12 mouse cellular contexts compared by ENCODE assay signal in genomic region chr11:106438524-106439177, GRCm38 (mm10). TPM values are rescaled to one million over a fixed set of nuclear protein-coding genes. Genes with fewer than 3 reads are reported as not detected.
DNase-seq lines count a peak whose midpoint lies in the region; ATAC-seq and TF ChIP-seq lines count a peak whose summit lies in the region.
"Had no signal": no experiment of that assay in that cellular context is flagged by ENCODE, and none has a peak within 500 bp of the region (broad histone marks: within the 10 kb centered on the region; RNA-seq: fewer than 3 reads in every experiment).

No protein-coding gene starts in this region.

- H3K27ac ChIP-seq in lung, postnatal 0 days (ENCODE audit: low read length): no peak overlapping the region; the same call in 1 of the 2 replicates
- peak overlapping the region; percentile 41; the same call in 1 of the 2 replicates for H3K27ac ChIP-seq in liver, embryonic 11.5 days (ENCODE audit: low read depth, low read length)
- H3K27ac ChIP-seq: hindbrain, embryonic 12.5 days; kidney, embryonic 15.5 days had no signal

- H3K36me3 ChIP-seq in lung, postnatal 0 days (ENCODE audit: insufficient read depth, low read length): 0 out of 2 replicates have a peak, but pooled peaks cover 7% of the 10 kb centered on the region
- peaks cover 43% of the 10 kb centered on the region for H3K36me3 ChIP-seq in G1E (replicated peaks)
- no peaks in the 10 kb centered on the region for H3K36me3 ChIP-seq in liver, embryonic 11.5 days (ENCODE audit: control insufficient read depth, insufficient read depth, low read length)
- H3K36me3 ChIP-seq: hindbrain, embryonic 12.5 days; kidney, embryonic 15.5 days had no signal

- WGBS in lung, postnatal 0 days: 41% methylated on average over 4 of the region's 4 CpGs
- WGBS in liver, embryonic 11.5 days: 23% methylated on average over 4 of the region's 4 CpGs

- H3K9me3 ChIP-seq in lung, postnatal 0 days (ENCODE audit: low read length): no peaks in the 10 kb centered on the region
- H3K9me3 ChIP-seq in G1E (replicated peaks): no peaks in the 10 kb centered on the region
- no peaks in the 10 kb centered on the region for H3K9me3 ChIP-seq in liver, embryonic 11.5 days (ENCODE audit: control insufficient read depth, low read length)
- H3K9me3 ChIP-seq: hindbrain, embryonic 12.5 days; kidney, embryonic 15.5 days had no signal

- TF ChIP-seq EP300 in lung, postnatal 0 days (IDR thresholded peaks at IDR 0.05): no peak

- ATAC-seq in lung, postnatal 0 days: no peak
- peak; percentile 67 for ATAC-seq in G1E (ENCODE audit: extremely low read depth, insufficient number of reproducible peaks, low FRiP score, poor library complexity, severe bottlenecking)
- peak; percentile 74 for ATAC-seq in liver, embryonic 11.5 days (replicated peaks; ENCODE audit: low FRiP score)

- DNase-seq in lung, postnatal 0 days (ENCODE audit: low spot score): peak; percentile 37
- no peak for DNase-seq in lung, postnatal 10 days
- DNase-seq in G1E (ENCODE audit: low spot score): peak; percentile 31
- DNase-seq in liver, embryonic 11.5 days (ENCODE audit: low spot score): no peak
- DNase-seq in thymus, postnatal 14 days: peak; percentile 12
- DNase-seq in spleen, adult 18-20 months: no peak
- no peak for DNase-seq in layer of hippocampus, adult 11-12 months (ENCODE audit: low spot score)
- DNase-seq: cerebellum, adult 9-10 months; gastrocnemius, postnatal 25 days; left cerebral cortex, postnatal 4 days had no signal

- H3K4me3 ChIP-seq in lung, postnatal 0 days (ENCODE audit: low read depth, low read length): no peak overlapping the region
- H3K4me3 ChIP-seq in G1E (ENCODE audit: low read depth, low read length): peak overlapping the region; percentile 48; the same call in 1 of the 2 replicates
- H3K4me3 ChIP-seq in liver, embryonic 11.5 days (ENCODE audit: low read depth, low read length): no peak overlapping the region
- H3K4me3 ChIP-seq: hindbrain, embryonic 12.5 days; kidney, embryonic 15.5 days had no signal

- no peak overlapping the region for H3K4me2 ChIP-seq in lung, postnatal 0 days (replicated peaks; ENCODE audit: low read depth, low read length)
- peak overlapping the region; percentile 33 for H3K4me2 ChIP-seq in liver, embryonic 11.5 days
- H3K4me2 ChIP-seq: hindbrain, embryonic 12.5 days; kidney, embryonic 15.5 days had no signal

- no peak for TF ChIP-seq CTCF in lung, postnatal 0 days (IDR thresholded peaks at IDR 0.05)
- no peak for TF ChIP-seq CTCF in G1E (IDR thresholded peaks at IDR 0.05; ENCODE audit: low read depth, low read length)

- no peaks in the 10 kb centered on the region for H3K27me3 ChIP-seq in lung, postnatal 0 days (replicated peaks; ENCODE audit: insufficient read depth, low read length)
- H3K27me3 ChIP-seq in G1E (ENCODE audit: insufficient read depth, low read length): no peaks in the 10 kb centered on the region
- H3K27me3 ChIP-seq in liver, embryonic 11.5 days (replicated peaks; ENCODE audit: control insufficient read depth, insufficient read depth, low read length): no peaks in the 10 kb centered on the region
- H3K27me3 ChIP-seq: hindbrain, embryonic 12.5 days; kidney, embryonic 15.5 days had no signal

- H3K9ac ChIP-seq in lung, postnatal 0 days (replicated peaks; ENCODE audit: low read depth): no peak overlapping the region
- H3K9ac ChIP-seq in liver, embryonic 11.5 days (ENCODE audit: low read depth, low read length): no peak overlapping the region
- H3K9ac ChIP-seq: hindbrain, embryonic 12.5 days; kidney, embryonic 15.5 days had no signal

- H3K4me1 ChIP-seq in lung, postnatal 0 days (ENCODE audit: insufficient read depth, low read depth, low read length): no peaks in the 10 kb centered on the region
- peaks cover 49% of the 10 kb centered on the region for H3K4me1 ChIP-seq in G1E (ENCODE audit: insufficient read depth, low read depth, low read length)
- H3K4me1 ChIP-seq in liver, embryonic 11.5 days (replicated peaks; ENCODE audit: control insufficient read depth, insufficient read depth, low read length): peaks cover 22% of the 10 kb centered on the region
- H3K4me1 ChIP-seq: hindbrain, embryonic 12.5 days had no signal

RNA-seq across cellular contexts. Expression of gene Ern1, which starts 49.0 kb away (rescaled TPM):
- polyA plus RNA-seq in lung, postnatal 0 days (2015; fragmentation: Nextera tagmentation; extraction: Ambion mirVana): 5.4 and 6.3 TPM in 2 replicates
- total RNA-seq in G1E (2014; fragmentation: Nextera tagmentation) (44.5 and 47.7 TPM in 2 replicates), G1E (2017) (11.5 and 14.9 TPM in 2 replicates)
- 10.9 and 11.0 TPM in 2 replicates for polyA plus RNA-seq in G1E (2012)
- 6.3 and 7.5 TPM in 2 replicates for polyA plus RNA-seq in liver, embryonic 11.5 days (2014; fragmentation: Nextera tagmentation; extraction: Ambion mirVana)

RNA-seq across cellular contexts. Expression of gene Icam2, which starts 50.8 kb away (rescaled TPM):
- polyA plus RNA-seq in lung, postnatal 0 days (2015; fragmentation: Nextera tagmentation; extraction: Ambion mirVana): 284 and 329 TPM in 2 replicates
- 3.7 and 10.3 TPM in 2 replicates for total RNA-seq in G1E (2014; fragmentation: Nextera tagmentation)
- 42.6 and 53.8 TPM in 2 replicates for total RNA-seq in G1E (2017)
- polyA plus RNA-seq in G1E (2012): 2.1 and 3.4 TPM in 2 replicates
- polyA plus RNA-seq in liver, embryonic 11.5 days (2014; fragmentation: Nextera tagmentation; extraction: Ambion mirVana): 36.2 and 41.6 TPM in 2 replicates

Comparison
In these comparisons a context has a peak if more than half of its experiments do, and no peak if none do; other contexts are left out.
1. DNase-seq: peak in lung, postnatal 0 days (single experiment), G1E (single experiment) and thymus, postnatal 14 days (single experiment); none in lung, postnatal 10 days (single experiment), liver, embryonic 11.5 days (single experiment), spleen, adult 18-20 months (0 of 2) and layer of hippocampus, adult 11-12 months (single experiment).